Mouse (Mus musculus) kidney, embryonic 15.5 days (tissue): Measurements from ENCODE around the gene 1700023F06Rik. TPM values are rescaled to one million over a fixed set of nuclear protein-coding genes. Genes with fewer than 3 reads are reported as not detected.

Experiments
- ATAC-seq: fragments of 200-750 bp; cut with Nextera tagmentation; replicated peaks from 2 replicates; pipeline ENCODE4 v1.8.0; 2017; ENCODE audit warnings: moderate TSS enrichment; ENCODE audit not compliant: low FRiP score
- H3K27ac ChIP-seq: fragments of 300-500 bp; sonication (generic); 2 replicates; pipeline ENCODE4 v1.5.1; 2015; ENCODE audit warnings: mild to moderate bottlenecking, inconsistent platforms
- H3K27me3 ChIP-seq: fragments of 300-500 bp; sonication (generic); 2 replicates; pipeline ENCODE4 v1.6.1; 2015; ENCODE audit warnings: inconsistent platforms
- H3K36me3 ChIP-seq: fragments of 300-500 bp; sonication (generic); 2 replicates; pipeline ENCODE4 v1.6.1; 2015; ENCODE audit warnings: inconsistent platforms
- H3K4me1 ChIP-seq: fragments of 300-500 bp; sonication (generic); 2 replicates; pipeline ENCODE4 v1.6.1; 2015; ENCODE audit warnings: inconsistent platforms
- H3K4me2 ChIP-seq: fragments of 300-500 bp; sonication (generic); 2 replicates; pipeline ENCODE4 v1.6.1; 2015; ENCODE audit warnings: moderate library complexity, mild to moderate bottlenecking, inconsistent platforms
- H3K4me3 ChIP-seq: fragments of 300-500 bp; sonication (generic); replicated peaks from 2 replicates; pipeline ENCODE4 v1.5.1; 2015; ENCODE audit warnings: mild to moderate bottlenecking, inconsistent platforms
- H3K9ac ChIP-seq: fragments of 300-500 bp; sonication (generic); 2 replicates; pipeline ENCODE4 v1.6.1; 2015; ENCODE audit warnings: mild to moderate bottlenecking, inconsistent platforms
- H3K9me3 ChIP-seq: fragments of 300-500 bp; sonication (generic); replicated peaks from 2 replicates; pipeline ENCODE4 v1.6.1; 2016; ENCODE audit warnings: inconsistent platforms
- WGBS: fragments of 180-500 bp; shearing (Covaris S2); methylation state at CpG from one replicate; pipeline ENCODE4 v1.1.7; 2015; ENCODE audit warnings: mixed read lengths; 5-methylcytosine and 5-hydroxymethylcytosine counted together
- polyA plus RNA-seq: library from polyadenylated mRNA; unstranded; fragments of >200 nt; fragmentation: Nextera tagmentation; extraction: Ambion mirVana; gene quantifications from 2 replicates; pipeline ENCODE4 v1.2.1, GENCODE M21; 2015

1700023F06Rik gene
- polyA plus RNA-seq, 1 experiment from 2014 or later: 0.42 TPM

DNA sequence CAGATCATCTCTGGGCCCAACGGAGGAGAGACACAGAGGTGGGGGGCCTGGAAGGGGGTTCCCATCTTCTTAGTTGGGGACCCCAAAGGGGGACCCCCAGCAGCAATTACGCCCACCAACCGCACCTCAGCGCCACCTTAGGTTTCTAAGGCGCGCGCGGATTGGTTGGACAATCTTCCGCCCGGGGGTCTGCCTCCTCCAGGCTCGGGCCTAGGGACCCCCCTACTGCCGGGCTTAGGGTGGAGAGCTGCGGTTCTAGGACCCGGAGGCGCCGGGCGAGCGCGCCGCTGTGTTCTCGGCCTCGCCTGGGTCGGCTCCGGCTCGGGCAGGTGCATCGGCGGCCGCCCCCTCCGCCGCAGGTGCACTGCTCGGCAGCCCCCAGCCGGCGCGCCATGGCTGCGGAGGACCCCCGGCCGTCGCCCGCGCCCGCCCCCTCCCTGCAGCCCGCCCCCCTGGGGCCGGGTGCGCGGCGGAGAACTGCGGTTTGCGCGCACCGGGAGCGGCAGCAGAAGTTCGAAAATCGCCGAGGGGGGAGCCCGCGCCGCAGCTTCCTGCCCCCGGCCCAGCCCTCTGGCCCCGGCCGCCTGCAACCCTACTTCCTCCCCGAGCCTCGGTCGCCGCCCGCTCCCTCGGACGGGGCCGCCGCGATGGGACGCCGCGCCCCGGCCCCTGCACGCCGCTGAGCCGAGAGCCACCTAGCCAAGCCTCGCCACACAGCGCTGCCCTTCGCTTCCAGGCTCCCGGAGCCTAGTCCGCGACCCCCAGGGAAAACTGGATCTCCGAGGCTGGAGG, 37.7 kb downstream of the 1700023F06Rik start, which contains the start of gene Fmnl1:
TSS of gene Fmnl1 (plus strand) at position 614 of the 792 bp plus-strand sequence.
- Histone ChIP-seq H3K4me1 (peaks cover 33% of the 10 kb centered on the region), H3K4me2 (peak within 1 kb of the TSS; percentile 95), H3K27ac (peak within 1 kb of the TSS; percentile 45; the same call in 1 of the 2 replicates), H3K9ac (peak within 1 kb of the TSS; percentile 64), H3K9me3 (no peaks in the 10 kb centered on the region), H3K36me3 (no peaks in the 10 kb centered on the region), H3K27me3 (peaks cover 48% of the 10 kb centered on the region), H3K4me3 (peak within 1 kb of the TSS; percentile 60)
- under 1% methylated on average over 48 of the region's 84 CpGs for WGBS
- ATAC-seq: peak; percentile 42; the same call in 1 of the 2 replicates

- Histone ChIP-seq H3K9ac (peak overlapping the region; percentile 64; the same call in 1 of the 2 replicates), H3K27ac (no peak overlapping the region), H3K9me3 (no peaks in the 10 kb centered on the region), H3K27me3 (peaks cover 48% of the 10 kb centered on the region), H3K4me2 (peak overlapping the region; percentile 95), H3K4me3 (peak overlapping the region; percentile 60), H3K36me3 (no peaks in the 10 kb centered on the region), H3K4me1 (peaks cover 30% of the 10 kb centered on the region)
- 46% methylated on average over 3 of the region's 3 CpGs for WGBS
- ATAC-seq: no peak
These were observed 38.3 kb downstream of the 1700023F06Rik start for GRCm38 (mm10) chr11:103170111-103170493.

- Histone ChIP-seq H3K9ac (no peak overlapping the region), H3K4me1 (peaks cover 26% of the 10 kb centered on the region), H3K4me3 (no peak overlapping the region), H3K9me3 (no peaks in the 10 kb centered on the region), H3K27ac (no peak overlapping the region), H3K36me3 (no peaks in the 10 kb centered on the region), H3K27me3 (peaks cover 48% of the 10 kb centered on the region), H3K4me2 (no peak overlapping the region)
- 87% methylated on average over 5 of the region's 5 CpGs for WGBS
- ATAC-seq: no peak
These were observed 38.7 kb downstream of the 1700023F06Rik start for GRCm38 (mm10) chr11:103169664-103170063.

GRCm38 (mm10) chr11:103168690-103169390, 39.5 kb downstream of the 1700023F06Rik start:
- 27% methylated on average over 9 of the region's 9 CpGs for WGBS
- no peak for ATAC-seq
- Histone ChIP-seq H3K9me3 (no peaks in the 10 kb centered on the region), H3K27ac (no peak overlapping the region), H3K4me3 (no peak overlapping the region), H3K27me3 (peaks cover 48% of the 10 kb centered on the region), H3K9ac (no peak overlapping the region), H3K36me3 (no peaks in the 10 kb centered on the region), H3K4me1 (peaks cover 26% of the 10 kb centered on the region), H3K4me2 (no peak overlapping the region)

DNA sequence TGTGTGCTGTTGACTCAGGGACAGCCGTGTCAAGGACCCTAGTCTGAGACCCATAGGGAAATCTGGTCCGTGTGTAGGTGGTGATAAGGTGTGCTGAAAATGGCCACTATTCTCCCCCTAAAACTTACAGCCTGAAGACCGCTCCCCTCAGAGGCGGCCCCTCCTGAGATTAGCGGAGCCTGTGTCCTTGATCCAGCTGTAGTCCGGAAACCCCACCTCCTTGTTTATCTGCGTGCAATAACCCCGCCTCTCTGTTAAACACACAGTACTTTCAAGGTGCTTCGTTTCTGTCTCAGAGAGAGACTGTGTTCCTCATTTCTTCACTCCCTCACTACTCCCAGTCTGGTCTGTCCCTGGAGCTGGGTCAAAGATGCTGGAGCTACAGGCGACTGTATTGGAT, 44.0 kb downstream of the 1700023F06Rik start:
- 32% methylated on average over 10 of the region's 10 CpGs for WGBS
- Histone ChIP-seq H3K4me3 (no peak overlapping the region), H3K9me3 (no peaks in the 10 kb centered on the region), H3K4me1 (peaks cover 7% of the 10 kb centered on the region), H3K27me3 (peaks cover 11% of the 10 kb centered on the region), H3K36me3 (no peaks in the 10 kb centered on the region), H3K27ac (no peak overlapping the region), H3K9ac (no peak overlapping the region), H3K4me2 (no peak overlapping the region)
- ATAC-seq: no peak

- H3K27ac ChIP-seq: no peak overlapping the region
- no peaks in the 10 kb centered on the region for H3K27me3 ChIP-seq
- H3K4me3 ChIP-seq: no peak overlapping the region
- H3K4me2 ChIP-seq: no peak overlapping the region
- no peaks in the 10 kb centered on the region for H3K9me3 ChIP-seq
- 92% methylated on average over 5 of the region's 5 CpGs for WGBS
- ATAC-seq: no peak
- H3K36me3 ChIP-seq: no peaks in the 10 kb centered on the region
- H3K9ac ChIP-seq: no peak overlapping the region
- peaks cover 20% of the 10 kb centered on the region for H3K4me1 ChIP-seq
These were observed 46.2 kb downstream of the 1700023F06Rik start for GRCm38 (mm10) chr11:103162132-103162531.

GRCm38 (mm10) chr11:103161449-103161848, 46.9 kb downstream of the 1700023F06Rik start:
- H3K27ac ChIP-seq: no peak overlapping the region
- H3K4me2 ChIP-seq: no peak overlapping the region

GRCm38 (mm10) chr11:103160738-103161137, 47.6 kb downstream of the 1700023F06Rik start:
- WGBS: 85% methylated on average over 11 of the region's 11 CpGs

More at GRCm38 (mm10) chr11:103161449-103161848, 46.9 kb downstream of the 1700023F06Rik start:
- no peaks in the 10 kb centered on the region for H3K9me3 ChIP-seq
- H3K4me3 ChIP-seq: no peak overlapping the region
- ATAC-seq: no peak
- H3K36me3 ChIP-seq: no peaks in the 10 kb centered on the region
- H3K27me3 ChIP-seq: no peaks in the 10 kb centered on the region
- 89% methylated on average over 7 of the region's 7 CpGs for WGBS
- no peak overlapping the region for H3K9ac ChIP-seq
- H3K4me1 ChIP-seq: peaks cover 20% of the 10 kb centered on the region

GRCm38 (mm10) chr11:103158621-103159478, 49.5 kb downstream of the 1700023F06Rik start:
- Histone ChIP-seq H3K4me1 (peaks cover 17% of the 10 kb centered on the region), H3K27ac (peak overlapping the region; percentile 86), H3K27me3 (no peaks in the 10 kb centered on the region), H3K4me2 (peak overlapping the region; percentile 70), H3K9me3 (no peaks in the 10 kb centered on the region), H3K36me3 (no peaks in the 10 kb centered on the region), H3K4me3 (peak overlapping the region; percentile 42), H3K9ac (peak overlapping the region; percentile 37; the same call in 1 of the 2 replicates)
- ATAC-seq: peak; percentile 97
- WGBS: under 1% methylated on average over 25 of the region's 25 CpGs

More at GRCm38 (mm10) chr11:103160738-103161137, 47.6 kb downstream of the 1700023F06Rik start:
- Histone ChIP-seq H3K36me3 (no peaks in the 10 kb centered on the region), H3K27ac (no peak overlapping the region), H3K9ac (no peak overlapping the region), H3K27me3 (no peaks in the 10 kb centered on the region), H3K4me3 (no peak overlapping the region), H3K4me2 (no peak overlapping the region), H3K4me1 (peaks cover 20% of the 10 kb centered on the region), H3K9me3 (no peaks in the 10 kb centered on the region)
- no peak for ATAC-seq

DNA sequence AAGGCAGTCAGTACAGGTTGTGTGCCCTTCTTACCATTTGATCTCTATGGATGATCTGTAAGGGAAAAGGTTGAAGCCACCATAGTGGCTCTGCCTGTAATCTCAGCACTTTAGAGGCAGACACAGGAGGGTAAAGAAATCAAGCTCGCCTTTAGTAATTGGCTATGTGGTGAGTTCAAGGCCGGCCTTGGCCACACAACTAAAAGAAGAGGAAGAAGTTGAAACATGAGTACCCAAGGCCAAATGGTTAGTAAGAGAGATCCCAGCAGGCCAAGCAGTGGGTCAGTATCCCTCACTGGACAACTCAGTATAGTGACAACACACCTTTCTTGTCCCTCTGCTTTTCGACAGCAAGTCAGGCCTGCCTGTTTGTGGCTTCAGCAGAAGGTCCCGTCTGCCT, 58.6 kb downstream of the 1700023F06Rik start:
- no peak for ATAC-seq
- Histone ChIP-seq H3K4me3 (no peak overlapping the region), H3K4me1 (peaks cover 12% of the 10 kb centered on the region), H3K9ac (no peak overlapping the region), H3K4me2 (no peak overlapping the region), H3K27me3 (no peaks in the 10 kb centered on the region), H3K9me3 (no peaks in the 10 kb centered on the region), H3K27ac (no peak overlapping the region), H3K36me3 (no peaks in the 10 kb centered on the region)
- WGBS: 87% methylated on average over 4 of the region's 4 CpGs
